7 mouse cellular contexts compared by ENCODE assay signal in the genomic region with DNA sequence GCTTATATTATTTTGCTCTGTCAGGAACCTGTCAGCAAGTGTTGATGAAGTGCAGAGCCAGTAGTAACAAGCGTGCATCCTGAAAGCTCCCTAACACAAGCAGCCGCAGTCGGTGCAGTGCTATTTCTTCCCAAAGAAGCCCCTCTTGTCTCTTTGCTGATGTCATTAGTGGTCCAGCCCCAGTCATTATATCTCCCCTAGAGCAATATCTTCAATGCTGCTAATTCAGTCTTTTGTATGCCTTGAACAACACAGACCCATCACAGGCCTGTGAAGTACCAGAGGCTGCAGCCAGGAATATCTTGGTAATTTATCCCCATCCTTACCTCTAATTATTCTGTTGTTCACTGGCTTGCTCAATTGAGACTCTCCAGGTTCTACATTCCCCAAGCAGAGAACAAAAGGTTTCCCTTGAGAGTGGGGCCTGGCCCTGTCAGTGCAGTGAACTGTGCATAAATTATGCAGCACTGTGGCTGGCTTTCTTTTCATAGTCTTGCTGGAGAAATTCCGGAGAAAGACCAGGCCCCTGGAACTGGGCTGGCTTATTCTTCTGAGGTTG.
DNase-seq lines count a peak whose midpoint lies in the region; ATAC-seq and TF ChIP-seq lines count a peak whose summit lies in the region.

No protein-coding gene starts in this region.

- no peak overlapping the region for H3K9ac ChIP-seq in intestine, postnatal 0 days (ENCODE audit: low read depth, low read length)
- H3K9ac ChIP-seq in midbrain, postnatal 0 days (replicated peaks; ENCODE audit: low read length, poor library complexity, severe bottlenecking): no peak overlapping the region

- H3K36me3 ChIP-seq in embryonic facial prominence, embryonic 10.5 days (replicated peaks): no peaks in the 10 kb centered on the region
- no peaks in the 10 kb centered on the region for H3K36me3 ChIP-seq in intestine, postnatal 0 days (ENCODE audit: control insufficient read depth, insufficient read depth)
- H3K36me3 ChIP-seq in midbrain, postnatal 0 days (ENCODE audit: insufficient read depth, low read length): no peaks in the 10 kb centered on the region

- H3K9me3 ChIP-seq in embryonic facial prominence, embryonic 10.5 days: no peaks in the 10 kb centered on the region
- H3K9me3 ChIP-seq in intestine, postnatal 0 days (ENCODE audit: control insufficient read depth): no peaks in the 10 kb centered on the region
- H3K9me3 ChIP-seq in midbrain, postnatal 0 days (ENCODE audit: low read length): no peaks in the 10 kb centered on the region

- 15% methylated on average over 4 of the region's 4 CpGs for WGBS in embryonic facial prominence, embryonic 10.5 days
- WGBS in intestine, postnatal 0 days: 65% methylated on average over 4 of the region's 4 CpGs
- 17% methylated on average over 4 of the region's 4 CpGs for WGBS in midbrain, postnatal 0 days

- DNase-seq in WW6 (ENCODE audit: low read depth, low spot score): peak; percentile 63
- peak; percentile 51 for DNase-seq in embryonic facial prominence, embryonic 10.5 days (ENCODE audit: low spot score)
- peak; percentile 32 for DNase-seq in midbrain, postnatal 0 days (ENCODE audit: low spot score)
- no peak for DNase-seq in urinary bladder, postnatal 25 days (ENCODE audit: low spot score)
- no peak for DNase-seq in cerebellum, postnatal 25 days

- peak; percentile 25; the same call in 1 of the 2 replicates for ATAC-seq in intestine, postnatal 0 days
- ATAC-seq in midbrain, postnatal 0 days (ENCODE audit: low FRiP score): peak; percentile 64
- ATAC-seq in cerebellum, adult (ENCODE audit: insufficient number of reproducible peaks, low FRiP score, low TSS enrichment): no peak

- peak overlapping the region; percentile 67; the same call in 1 of the 2 replicates for H3K27ac ChIP-seq in embryonic facial prominence, embryonic 10.5 days (replicated peaks)
- no peak overlapping the region for H3K27ac ChIP-seq in intestine, postnatal 0 days (ENCODE audit: low read depth, low read length)
- H3K27ac ChIP-seq in midbrain, postnatal 0 days (ENCODE audit: low read depth, low read length): peak overlapping the region; percentile 8; the same call in 1 of the 2 replicates

- H3K4me1 ChIP-seq in embryonic facial prominence, embryonic 10.5 days: peaks cover 28% of the 10 kb centered on the region
- H3K4me1 ChIP-seq in intestine, postnatal 0 days (replicated peaks; ENCODE audit: control insufficient read depth, insufficient read depth, low read length): no peaks in the 10 kb centered on the region; the same call in none of the 2 replicates
- no peaks in the 10 kb centered on the region; the same call in 1 of the 2 replicates for H3K4me1 ChIP-seq in midbrain, postnatal 0 days (ENCODE audit: insufficient read depth, low read length)

- no peaks in the 10 kb centered on the region for H3K27me3 ChIP-seq in embryonic facial prominence, embryonic 10.5 days (replicated peaks; ENCODE audit: low read depth, poor library complexity, severe bottlenecking)
- H3K27me3 ChIP-seq in intestine, postnatal 0 days (replicated peaks; ENCODE audit: control insufficient read depth, insufficient read depth, low read length): no peaks in the 10 kb centered on the region
- H3K27me3 ChIP-seq in midbrain, postnatal 0 days (ENCODE audit: insufficient read depth, low read length): no peaks in the 10 kb centered on the region

- H3K4me2 ChIP-seq in intestine, postnatal 0 days (replicated peaks; ENCODE audit: low read depth): no peak overlapping the region
- no peak overlapping the region for H3K4me2 ChIP-seq in midbrain, postnatal 0 days (ENCODE audit: low read depth, low read length, poor library complexity, severe bottlenecking)

- no peak for TF ChIP-seq CTCF in intestine, postnatal 0 days (IDR thresholded peaks at IDR 0.05; ENCODE audit: low read depth)
- no peak for TF ChIP-seq CTCF in midbrain, postnatal 0 days (IDR thresholded peaks at IDR 0.05)

- H3K4me3 ChIP-seq in embryonic facial prominence, embryonic 10.5 days: no peak overlapping the region
- no peak overlapping the region for H3K4me3 ChIP-seq in intestine, postnatal 0 days (ENCODE audit: low read depth, low read length)
- H3K4me3 ChIP-seq in midbrain, postnatal 0 days (ENCODE audit: low read depth, low read length): no peak overlapping the region

Comparison
In these comparisons a context has a peak if more than half of its experiments do, and no peak if none do; other contexts are left out.
1. DNase-seq: peak in WW6 (single experiment), embryonic facial prominence, embryonic 10.5 days (single experiment) and midbrain, postnatal 0 days (single experiment); none in urinary bladder, postnatal 25 days (single experiment) and cerebellum, postnatal 25 days (0 of 2).